Mouse (Mus musculus) induced T-regulatory cell, adult 2 months (primary cell): ENCODE measurements at regions not wholly inside any gene's neighbourhood (a gene's known extent, or its start where the extent isn't known, plus 50 kb on each side); places are given as distances from the start of the nearest gene placed in this dataset.

Experiments used
- DNase-seq: peaks from one replicate; pipeline ENCODE4 v3.0.0-alpha.2; 2012; ENCODE audit warnings: low read depth

- DNase-seq, result no peak
These were observed 803.9 kb upstream of the Gm10800 start for GRCm38 (mm10) chr2:99470856-99471465.

GRCm38 (mm10) chr2:99431254-99431653 lies 764.2 kb upstream of the Gm10800 start:
- no peak for DNase-seq

- no peak for DNase-seq
These were observed 763.4 kb upstream of the Gm10800 start for GRCm38 (mm10) chr2:99430511-99430910.

GRCm38 (mm10) chr2:99421622-99422021 lies 754.5 kb upstream of the Gm10800 start:
- no peak for DNase-seq

- no peak for DNase-seq
These were observed 742.4 kb upstream of the Gm10800 start for GRCm38 (mm10) chr2:99409483-99409882.

- DNase-seq, result no peak
These were observed 712.6 kb upstream of the Gm10800 start for GRCm38 (mm10) chr2:99379746-99380145.

GRCm38 (mm10) chr2:99363651-99364050 lies 696.5 kb upstream of the Gm10800 start:
- peak; percentile 2 for DNase-seq

- DNase-seq, result no peak
These were observed 662.1 kb upstream of the Gm10800 start for GRCm38 (mm10) chr2:99329166-99329565.
